Mouse (Mus musculus) G1E (cell line): ENCODE measurements around the gene Raly. TPM values are rescaled to one million over a fixed set of nuclear protein-coding genes. Genes with fewer than 3 reads are reported as not detected.
A peak's percentile ranks its signal among the peaks of the same experiment; 100 is the strongest.

Experiments
- ATAC-seq: 2 replicates; pipeline ENCODE4 v1.8.0; 2016; ENCODE audit warnings: mild to moderate bottlenecking; ENCODE audit not compliant: insufficient number of reproducible peaks, poor library complexity, low FRiP score, severe bottlenecking; ENCODE audit errors: extremely low read depth
- DNase-seq: peaks from one replicate; pipeline ENCODE4 v3.0.0; 2012; ENCODE audit warnings: low spot score
- H3K27me3 ChIP-seq: 2 replicates; pipeline ENCODE4 v1.6.1; 2012; ENCODE audit warnings: mild to moderate bottlenecking, low read length, inconsistent platforms; ENCODE audit not compliant: insufficient read depth
- H3K36me3 ChIP-seq: replicated peaks from 2 replicates; pipeline ENCODE3; 2012; ENCODE audit warnings: mild to moderate bottlenecking, inconsistent platforms
- H3K4me1 ChIP-seq: 2 replicates; pipeline ENCODE4 v1.6.1; 2012; ENCODE audit warnings: low read depth, low read length, inconsistent platforms, mixed read lengths; ENCODE audit not compliant: insufficient read depth
- H3K4me3 ChIP-seq: 2 replicates; pipeline ENCODE4 v1.5.1; 2012; ENCODE audit warnings: low read depth, mild to moderate bottlenecking, inconsistent platforms, low read length, moderate library complexity, mixed read lengths
- H3K9me3 ChIP-seq: replicated peaks from 2 replicates; pipeline ENCODE4 v1.6.1; 2012; ENCODE audit warnings: inconsistent platforms
- CTCF ChIP-seq: IDR thresholded peaks from 2 replicates; pipeline ENCODE4 v1.5.1; 2012; ENCODE audit warnings: low read depth, low read length, inconsistent platforms, mixed read lengths
- GATA1 ChIP-seq: IDR thresholded peaks from 2 replicates; pipeline ENCODE4 v1.6.1; 2012; ENCODE audit warnings: borderline replicate concordance, low read length, inconsistent platforms, mixed read lengths
- GATA2 ChIP-seq: IDR thresholded peaks from 2 replicates; pipeline ENCODE4 v1.6.1; 2012; ENCODE audit warnings: low read depth, low read length, inconsistent platforms, borderline replicate concordance
- POLR2AphosphoS5 ChIP-seq: IDR thresholded peaks from 2 replicates; pipeline ENCODE4 v1.6.1; 2012; ENCODE audit warnings: low read depth, low read length, inconsistent platforms; ENCODE audit not compliant: insufficient replicate concordance
- TAL1 ChIP-seq: conservative IDR thresholded peaks from 2 replicates; pipeline ENCODE4 v1.6.1; 2012; ENCODE audit warnings: low read depth, low read length, inconsistent platforms, mixed read lengths
- polyA plus RNA-seq: library from polyadenylated mRNA; stranded (reverse); fragments of >175 nt; gene quantifications from 2 replicates; pipeline ENCODE4 v1.2.3, GENCODE M21; 2012
- total RNA-seq, 2 experiments: library from RNA; stranded (forward) in 1 of 2; stranded (reverse) in 1 of 2; fragments of 200-1000 nt in 1 of 2; fragments of >200 nt in 1 of 2; fragmentation: Nextera tagmentation in 1 of 2; gene quantifications; 2 replicates each; pipeline ENCODE4 v1.2.3; 2014 to 2017

Gene Raly
- total and polyA plus RNA-seq, 3 experiments: 122 to 597 (median 173) TPM

GRCm38 (mm10) chr2:154776496-154776895, 14.4 kb upstream of the Raly start:
- no peak for TF ChIP-seq POLR2AphosphoS5
- TF ChIP-seq GATA2: no peak
- TF ChIP-seq TAL1: no peak
- no peak for TF ChIP-seq GATA1
- no peak for TF ChIP-seq CTCF
- ATAC-seq: no peak
- H3K9me3 ChIP-seq: peaks cover 5% of the 10 kb centered on the region; the same call in 1 of the 2 replicates
- no peak overlapping the region for H3K4me3 ChIP-seq
- H3K36me3 ChIP-seq: no peaks in the 10 kb centered on the region
- DNase-seq: no peak
- H3K4me1 ChIP-seq: peaks cover 12% of the 10 kb centered on the region; the same call in 1 of the 2 replicates
- peaks cover 26% of the 10 kb centered on the region for H3K27me3 ChIP-seq

- DNase-seq (no peak), ATAC-seq (no peak)
- H3K36me3 ChIP-seq: no peaks in the 10 kb centered on the region
- no peak overlapping the region for H3K4me3 ChIP-seq
- H3K4me1 ChIP-seq: peaks cover 18% of the 10 kb centered on the region
- no peaks in the 10 kb centered on the region for H3K9me3 ChIP-seq
- TF ChIP-seq GATA2 (no peak), TAL1 (no peak), CTCF (no peak), GATA1 (no peak), POLR2AphosphoS5 (no peak)
- H3K27me3 ChIP-seq: peaks cover 28% of the 10 kb centered on the region
These were observed 11.2 kb upstream of the Raly start for GRCm38 (mm10) chr2:154779648-154780047.

GRCm38 (mm10) chr2:154782361-154782760, 8.5 kb upstream of the Raly start:
- H3K4me3 ChIP-seq: no peak overlapping the region
- DNase-seq (no peak), ATAC-seq (no peak)
- peaks cover 37% of the 10 kb centered on the region for H3K4me1 ChIP-seq
- TF ChIP-seq CTCF: no peak
- no peak for TF ChIP-seq GATA1
- H3K9me3 ChIP-seq: no peaks in the 10 kb centered on the region
- H3K36me3 ChIP-seq: no peaks in the 10 kb centered on the region
- H3K27me3 ChIP-seq: peaks cover 24% of the 10 kb centered on the region

- H3K27me3 ChIP-seq: peaks cover 24% of the 10 kb centered on the region
- no peaks in the 10 kb centered on the region for H3K9me3 ChIP-seq
- ATAC-seq (no peak), DNase-seq (no peak)
- H3K36me3 ChIP-seq: no peaks in the 10 kb centered on the region
- H3K4me3 ChIP-seq: no peak overlapping the region
- H3K4me1 ChIP-seq: peaks cover 40% of the 10 kb centered on the region
- TF ChIP-seq TAL1 (no peak), GATA1 (no peak), POLR2AphosphoS5 (no peak), GATA2 (no peak)
These were observed 7.8 kb upstream of the Raly start for GRCm38 (mm10) chr2:154782856-154783650.

GRCm38 (mm10) chr2:154785284-154785683, 5.6 kb upstream of the Raly start:
- Histone ChIP-seq H3K9me3 (no peaks in the 10 kb centered on the region), H3K4me3 (no peak overlapping the region), H3K4me1 (peaks cover 48% of the 10 kb centered on the region), H3K27me3 (peaks cover 13% of the 10 kb centered on the region), H3K36me3 (no peaks in the 10 kb centered on the region)
- TF ChIP-seq GATA2: no peak
- no peak for TF ChIP-seq CTCF
- TF ChIP-seq GATA1: no peak
- no peak for TF ChIP-seq TAL1
- TF ChIP-seq POLR2AphosphoS5: no peak
- DNase-seq (no peak), ATAC-seq (no peak)

GRCm38 (mm10) chr2:154786187-154786586, 4.7 kb upstream of the Raly start:
- H3K9me3 ChIP-seq: no peaks in the 10 kb centered on the region
- H3K27me3 ChIP-seq: peaks cover 8% of the 10 kb centered on the region; the same call in 1 of the 2 replicates
- H3K36me3 ChIP-seq: no peaks in the 10 kb centered on the region
- peaks cover 44% of the 10 kb centered on the region for H3K4me1 ChIP-seq
- peak overlapping the region; percentile 20; the same call in 1 of the 2 replicates for H3K4me3 ChIP-seq
- DNase-seq (no peak), ATAC-seq (no peak)
- TF ChIP-seq GATA2 (no peak), GATA1 (no peak), TAL1 (no peak; the same call in 1 of the 2 replicates), CTCF (no peak), POLR2AphosphoS5 (no peak)
